8 mouse cellular contexts compared by ENCODE assay signal in the genomic region with DNA sequence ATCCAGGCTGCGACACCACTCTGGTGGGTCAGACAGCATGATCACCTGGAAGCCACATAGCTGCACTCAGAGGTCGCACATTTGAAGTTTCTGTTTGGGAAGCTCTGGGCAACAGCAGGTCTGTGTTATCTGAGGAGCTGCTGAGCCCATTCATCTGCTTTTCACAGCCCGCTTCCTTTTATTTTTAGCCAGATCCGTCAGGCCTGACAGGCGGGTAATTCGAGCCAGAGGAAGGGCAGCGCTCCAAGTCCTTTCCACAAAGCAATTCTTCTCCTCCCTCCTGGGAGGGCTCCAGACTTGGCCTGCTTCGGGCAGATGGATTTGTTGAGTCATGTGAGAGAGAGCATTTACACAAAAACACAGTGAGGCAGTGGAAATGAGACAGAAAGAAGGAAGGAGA.
DNase-seq lines count a peak whose midpoint lies in the region; ATAC-seq and TF ChIP-seq lines count a peak whose summit lies in the region.

No protein-coding gene starts in this region.

- peak; percentile 95 for DNase-seq in cerebellum, adult 8-10 months
- DNase-seq in forelimb bud, embryonic 11.5 days (ENCODE audit: low read depth, low spot score) = peak; percentile 86
- peak; percentile 92 for DNase-seq in heart, postnatal 25 days (ENCODE audit: low spot score)
- peak; percentile 90 for DNase-seq in layer of hippocampus, adult 11-12 months (ENCODE audit: low spot score)
- peak; percentile 92 for DNase-seq in urinary bladder, postnatal 14 days (ENCODE audit: low spot score)

- H3K36me3 ChIP-seq in C2C12 (ENCODE audit: control insufficient read depth, insufficient read depth) = no peaks in the 10 kb centered on the region
- H3K36me3 ChIP-seq in liver, embryonic 15.5 days (replicated peaks) = no peaks in the 10 kb centered on the region
- no peaks in the 10 kb centered on the region for H3K36me3 ChIP-seq in neural tube, embryonic 14.5 days (ENCODE audit: control insufficient read depth, insufficient read depth, low read length)

- peaks cover 27% of the 10 kb centered on the region for H3K4me1 ChIP-seq in liver, embryonic 15.5 days (replicated peaks)
- peaks cover 46% of the 10 kb centered on the region for H3K4me1 ChIP-seq in neural tube, embryonic 14.5 days (ENCODE audit: control insufficient read depth, insufficient read depth, low read length)

- intact Hi-C loops in heart, postnatal 25 days (cut with DNase I) = loop anchor here (5.0 kb wide), 2 partner anchors 51 to 84 kb away; no protein-coding TSS in a partner anchor

- H3K4me3 ChIP-seq in C2C12 (ENCODE audit: insufficient read depth, poor library complexity, severe bottlenecking) = no peak overlapping the region
- H3K4me3 ChIP-seq in liver, embryonic 15.5 days (replicated peaks) = no peak overlapping the region
- no peak overlapping the region for H3K4me3 ChIP-seq in neural tube, embryonic 14.5 days (ENCODE audit: low read depth, low read length)

- no peaks in the 10 kb centered on the region for H3K79me2 ChIP-seq in C2C12 (ENCODE audit: control insufficient read depth, insufficient read depth)

- H3K9me3 ChIP-seq in liver, embryonic 15.5 days (replicated peaks) = no peaks in the 10 kb centered on the region
- H3K9me3 ChIP-seq in neural tube, embryonic 14.5 days (ENCODE audit: control insufficient read depth, low read length) = no peaks in the 10 kb centered on the region

- 1% methylated on average over 8 of the region's 8 CpGs for WGBS in liver, embryonic 15.5 days (ENCODE audit: insufficient replicate concordance)
- under 1% methylated on average over 8 of the region's 8 CpGs for WGBS in neural tube, embryonic 14.5 days

- no peaks in the 10 kb centered on the region for H3K27me3 ChIP-seq in C2C12 (ENCODE audit: control insufficient read depth, insufficient read depth, insufficient read length)
- no peaks in the 10 kb centered on the region for H3K27me3 ChIP-seq in liver, embryonic 15.5 days
- no peaks in the 10 kb centered on the region for H3K27me3 ChIP-seq in neural tube, embryonic 14.5 days (ENCODE audit: control insufficient read depth, insufficient read depth, low read length)

- no peak for TF ChIP-seq CTCF in C2C12 (IDR thresholded peaks at IDR 0.05; ENCODE audit: control insufficient read depth, insufficient read depth, insufficient read length)

- no peak; the same call in 1 of the 2 replicates for ATAC-seq in liver, embryonic 15.5 days (ENCODE audit: insufficient read depth)
- peak; percentile 77 for ATAC-seq in neural tube, embryonic 14.5 days (ENCODE audit: low read depth)

- peak overlapping the region; percentile 38; the same call in 1 of the 2 replicates for H3K27ac ChIP-seq in liver, embryonic 15.5 days (replicated peaks)
- peak overlapping the region; percentile 88 for H3K27ac ChIP-seq in neural tube, embryonic 14.5 days (ENCODE audit: low read depth, low read length)

- no peaks in the 10 kb centered on the region for H3K79me3 ChIP-seq in C2C12 (ENCODE audit: low read depth)

- H3K4me2 ChIP-seq in liver, embryonic 15.5 days = peak overlapping the region; percentile 30; the same call in 1 of the 2 replicates
- peak overlapping the region; percentile 20; the same call in 1 of the 2 replicates for H3K4me2 ChIP-seq in neural tube, embryonic 14.5 days (ENCODE audit: low read depth, low read length)

- H3ac ChIP-seq in C2C12 (ENCODE audit: control insufficient read depth, insufficient read length, low read depth) = peak overlapping the region; percentile 19

- no peak overlapping the region for H3K9ac ChIP-seq in liver, embryonic 15.5 days
- H3K9ac ChIP-seq in neural tube, embryonic 14.5 days (replicated peaks; ENCODE audit: low read depth, low read length) = no peak overlapping the region

TF ChIP-seq in C2C12, 6 proteins besides CTCF, POLR2A, EP300 and RAD21:
- no peak for TF ChIP-seq MYOD1 (IDR thresholded peaks at IDR 0.05; ENCODE audit: control insufficient read depth, insufficient read length, low read depth)
- peak; percentile 46 for TF ChIP-seq USF1 (IDR thresholded peaks at IDR 0.05; ENCODE audit: low read depth)
- peak; percentile 23 for TF ChIP-seq MAX (IDR thresholded peaks at IDR 0.05)
- TF ChIP-seq CEBPB (IDR thresholded peaks at IDR 0.05; ENCODE audit: low read depth) = no peak
- TF ChIP-seq MYOG (IDR thresholded peaks at IDR 0.05; ENCODE audit: control insufficient read depth, extremely low read depth, insufficient read length) = no peak
- TF ChIP-seq FOSL1 (IDR thresholded peaks at IDR 0.05; ENCODE audit: insufficient read depth, low read length, poor library complexity, severe bottlenecking) = no peak
